43 mouse cellular contexts compared by ENCODE assay signal in genomic region chr6:124531077-124531476, GRCm38 (mm10). TPM values are rescaled to one million over a fixed set of nuclear protein-coding genes. Genes with fewer than 3 reads are reported as not detected.
"Had no signal": no experiment of that assay in that cellular context is flagged by ENCODE, and none has a peak within 500 bp of the region (broad histone marks: within the 10 kb centered on the region; RNA-seq: fewer than 3 reads in every experiment).

No protein-coding gene starts in this region.

- H3K36me3 ChIP-seq: heart, embryonic 10.5 days; heart, embryonic 12.5 days; heart, embryonic 13.5 days; heart, embryonic 15.5 days; hindbrain, embryonic 10.5 days; hindbrain, embryonic 12.5 days; hindbrain, embryonic 13.5 days; hindbrain, embryonic 15.5 days; kidney, embryonic 15.5 days had no signal

- DNase-seq: heart, postnatal 10 days; heart, postnatal 36 days; heart, postnatal 4 days; kidney, adult 11 months; kidney, adult 18-20 months; kidney, adult 8-10 months; kidney, postnatal 10 days; kidney, postnatal 14 days; kidney, postnatal 25 days; kidney, postnatal 36 days; kidney, postnatal 4 days; layer of hippocampus, adult 9-11 months; layer of hippocampus, postnatal 36 days had no signal

- H3K27ac ChIP-seq: heart, embryonic 10.5 days; heart, embryonic 13.5 days; heart, embryonic 15.5 days; hindbrain, embryonic 10.5 days; hindbrain, embryonic 12.5 days; hindbrain, embryonic 13.5 days; hindbrain, embryonic 14.5 days; hindbrain, embryonic 15.5 days; hindbrain, postnatal 0 days; kidney, embryonic 15.5 days; kidney, postnatal 0 days; layer of hippocampus, adult 2 months; left cerebral cortex, adult 2 months had no signal

- H3K9me3 ChIP-seq: heart, embryonic 10.5 days; heart, embryonic 12.5 days; heart, embryonic 13.5 days; heart, embryonic 15.5 days; hindbrain, embryonic 10.5 days; hindbrain, embryonic 12.5 days; hindbrain, embryonic 13.5 days; hindbrain, embryonic 15.5 days; kidney, embryonic 15.5 days had no signal

- ATAC-seq: hindbrain, embryonic 16.5 days; hindbrain, postnatal 0 days; inflammation-experienced regulatory T-cells, adult 6 months had no signal

- H3K4me2 ChIP-seq: heart, embryonic 11.5 days; heart, embryonic 12.5 days; heart, embryonic 13.5 days; heart, embryonic 15.5 days; hindbrain, embryonic 12.5 days; hindbrain, embryonic 13.5 days; hindbrain, embryonic 14.5 days; hindbrain, embryonic 15.5 days; kidney, embryonic 15.5 days had no signal

- H3K9ac ChIP-seq: heart, embryonic 12.5 days; heart, embryonic 13.5 days; heart, embryonic 15.5 days; hindbrain, embryonic 12.5 days; hindbrain, embryonic 13.5 days; hindbrain, embryonic 14.5 days; hindbrain, embryonic 15.5 days; kidney, embryonic 15.5 days had no signal

- H3K4me1 ChIP-seq: heart, embryonic 10.5 days; heart, embryonic 12.5 days; heart, embryonic 13.5 days; heart, embryonic 15.5 days; hindbrain, embryonic 10.5 days; hindbrain, embryonic 12.5 days; hindbrain, embryonic 13.5 days; hindbrain, embryonic 15.5 days; kidney, embryonic 15.5 days had no signal

- H3K4me3 ChIP-seq: heart, embryonic 10.5 days; heart, embryonic 12.5 days; heart, embryonic 13.5 days; heart, embryonic 15.5 days; hindbrain, embryonic 10.5 days; hindbrain, embryonic 12.5 days; hindbrain, embryonic 13.5 days; hindbrain, embryonic 15.5 days; kidney, embryonic 15.5 days; layer of hippocampus, adult 2 months; left cerebral cortex, adult 2 months had no signal

- H3K27me3 ChIP-seq: heart, embryonic 12.5 days; heart, embryonic 13.5 days; heart, embryonic 15.5 days; hindbrain, embryonic 12.5 days; hindbrain, embryonic 13.5 days; hindbrain, embryonic 15.5 days; kidney, embryonic 15.5 days had no signal

RNA-seq across cellular contexts. Expression of gene C1s1, which starts 11.1 kb away (rescaled TPM):
- total RNA-seq: hematopoietic stem cell, adult 5-6 weeks had no signal
- polyA plus RNA-seq: inflammation-experienced regulatory T-cells, adult 6 months had no signal

RNA-seq across cellular contexts. Expression of gene C1rl, which starts 38.2 kb away (rescaled TPM):
- polyA plus RNA-seq: inflammation-experienced regulatory T-cells, adult 6 months had no signal

RNA-seq across cellular contexts. Expression of gene C1rb, which starts 39.0 kb away (rescaled TPM):
- total RNA-seq: hematopoietic stem cell, adult 5-6 weeks; hindbrain, postnatal 0 days; layer of hippocampus, adult 2 months; layer of hippocampus, adult 8-10 months; layer of hippocampus, postnatal 14 days; layer of hippocampus, postnatal 25 days; left cerebral cortex, adult 8-10 months; left cerebral cortex, postnatal 10 days had no signal
- polyA plus RNA-seq: heart, embryonic 10.5 days; heart, embryonic 11.5 days; heart, embryonic 12.5 days; heart, embryonic 13.5 days; heart, embryonic 14.5 days; heart, embryonic 15.5 days; heart, embryonic 16.5 days; heart, postnatal 0 days; hindbrain, embryonic 10.5 days; hindbrain, embryonic 11.5 days; hindbrain, embryonic 12.5 days; hindbrain, embryonic 13.5 days; hindbrain, embryonic 14.5 days; hindbrain, embryonic 15.5 days; hindbrain, postnatal 0 days; inflammation-experienced regulatory T-cells, adult 6 months; intestine, embryonic 14.5 days; kidney, adult 2 months; kidney, embryonic 15.5 days; kidney, embryonic 16.5 days had no signal
